Mouse (Mus musculus) midbrain, embryonic 12.5 days (tissue): ENCODE data around the gene Smim6. TPM values are rescaled to one million over a fixed set of nuclear protein-coding genes. Genes with fewer than 3 reads are reported as not detected.

Experiments
- ATAC-seq: fragments of 200-750 bp; cut with Nextera tagmentation; 2 replicates; pipeline ENCODE4 v1.8.0; 2017; ENCODE audit warnings: low read depth, moderate TSS enrichment, moderate library complexity; ENCODE audit not compliant: low FRiP score
- H3K27ac ChIP-seq: fragments of 300-500 bp; sonication (generic); replicated peaks from 2 replicates; pipeline ENCODE4 v1.5.1; 2016; ENCODE audit warnings: mild to moderate bottlenecking
- H3K27me3 ChIP-seq: fragments of 300-500 bp; sonication (generic); 2 replicates; pipeline ENCODE4 v1.6.1; 2016; ENCODE audit warnings: mild to moderate bottlenecking
- H3K36me3 ChIP-seq: fragments of 300-500 bp; sonication (generic); 2 replicates; pipeline ENCODE4 v1.6.1; 2016
- H3K4me1 ChIP-seq: fragments of 300-500 bp; sonication (generic); 2 replicates; pipeline ENCODE4 v1.6.1; 2016
- H3K4me2 ChIP-seq: fragments of 300-500 bp; sonication (generic); replicated peaks from 2 replicates; pipeline ENCODE4 v1.6.1; 2016; ENCODE audit warnings: mild to moderate bottlenecking, moderate library complexity
- H3K4me3 ChIP-seq: fragments of 300-500 bp; sonication (generic); 2 replicates; pipeline ENCODE4 v1.5.1; 2016; ENCODE audit warnings: mild to moderate bottlenecking
- H3K9ac ChIP-seq: fragments of 300-500 bp; sonication (generic); replicated peaks from 2 replicates; pipeline ENCODE4 v1.6.1; 2016; ENCODE audit warnings: mild to moderate bottlenecking, moderate library complexity
- H3K9me3 ChIP-seq: fragments of 300-500 bp; sonication (generic); 2 replicates; pipeline ENCODE4 v1.6.1; 2016; ENCODE audit warnings: mild to moderate bottlenecking
- WGBS: fragments of 180-500 bp; shearing (Covaris S2); methylation state at CpG from one replicate; pipeline ENCODE4 v1.1.7; 2016; 5-methylcytosine and 5-hydroxymethylcytosine counted together
- polyA plus RNA-seq: library from polyadenylated mRNA; unstranded; fragments of >200 nt; fragmentation: Nextera tagmentation; extraction: Ambion mirVana; gene quantifications from 2 replicates; pipeline ENCODE4 v1.2.1, GENCODE M21; 2016

The Smim6 gene
- polyA plus RNA-seq, 1 experiment from 2014 or later: 0.98 TPM

DNA sequence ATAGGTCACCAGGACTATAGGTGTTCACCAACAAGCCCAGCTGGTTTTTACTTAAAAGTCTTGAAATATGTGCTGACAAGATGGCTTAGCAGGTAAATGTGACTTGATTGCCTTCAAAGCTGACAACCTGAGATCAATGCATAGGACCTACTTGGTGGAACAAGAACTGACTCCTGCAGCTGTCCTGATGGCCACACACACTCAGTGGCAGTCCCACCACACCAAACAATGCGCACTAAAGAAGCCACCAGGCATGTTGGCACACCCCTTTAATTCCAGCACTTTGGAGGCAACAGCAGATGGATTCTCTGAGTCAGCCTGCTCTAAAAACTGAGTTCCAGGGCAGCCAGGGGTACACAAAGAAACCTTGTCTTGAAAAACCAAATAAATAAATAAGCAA lies 10.2 kb downstream of the Smim6 start:
- no peak for ATAC-seq
- H3K4me3 ChIP-seq: no peak overlapping the region
- H3K4me1 ChIP-seq: no peaks in the 10 kb centered on the region
- no peaks in the 10 kb centered on the region for H3K9me3 ChIP-seq
- peaks cover 39% of the 10 kb centered on the region for H3K36me3 ChIP-seq
- 91% methylated on average over 1 of the region's 1 CpGs for WGBS
- H3K9ac ChIP-seq: no peak overlapping the region
- no peaks in the 10 kb centered on the region for H3K27me3 ChIP-seq
- H3K27ac ChIP-seq: no peak overlapping the region
- no peak overlapping the region for H3K4me2 ChIP-seq

- ATAC-seq: no peak
- Histone ChIP-seq H3K27ac (no peak overlapping the region), H3K27me3 (no peaks in the 10 kb centered on the region), H3K4me2 (no peak overlapping the region), H3K4me1 (peaks cover 12% of the 10 kb centered on the region), H3K4me3 (no peak overlapping the region), H3K9me3 (no peaks in the 10 kb centered on the region), H3K36me3 (peaks cover 36% of the 10 kb centered on the region), H3K9ac (no peak overlapping the region)
- 94% methylated on average over 8 of the region's 8 CpGs for WGBS
Measured at GRCm38 (mm10) chr11:115929031-115929430, 17.2 kb downstream of the Smim6 start.

DNA sequence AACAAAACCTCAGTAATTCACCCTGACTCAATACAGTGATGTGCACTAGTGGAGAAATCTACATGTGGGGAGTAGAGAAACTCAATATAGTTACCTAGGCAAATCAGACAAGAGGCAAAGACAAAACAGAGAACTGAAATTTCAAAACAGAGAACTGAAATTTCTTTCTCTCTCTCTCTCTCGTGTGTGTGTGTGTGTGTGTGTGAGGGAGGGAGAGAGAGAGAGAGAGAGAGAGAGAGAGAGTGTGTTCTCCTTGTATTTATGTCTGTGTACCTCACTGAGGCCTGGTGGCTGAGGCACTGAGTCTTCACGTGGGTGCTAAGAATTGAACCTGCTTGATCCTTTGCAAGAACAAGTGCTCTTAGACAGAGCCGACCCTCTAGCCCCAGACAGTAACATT lies 18.0 kb downstream of the Smim6 start:
- Histone ChIP-seq H3K9ac (no peak overlapping the region), H3K4me2 (no peak overlapping the region), H3K4me3 (no peak overlapping the region), H3K36me3 (peaks cover 31% of the 10 kb centered on the region), H3K9me3 (no peaks in the 10 kb centered on the region), H3K27me3 (no peaks in the 10 kb centered on the region), H3K4me1 (peaks cover 20% of the 10 kb centered on the region), H3K27ac (no peak overlapping the region)
- WGBS: 83% methylated on average over 3 of the region's 3 CpGs
- ATAC-seq: no peak

DNA sequence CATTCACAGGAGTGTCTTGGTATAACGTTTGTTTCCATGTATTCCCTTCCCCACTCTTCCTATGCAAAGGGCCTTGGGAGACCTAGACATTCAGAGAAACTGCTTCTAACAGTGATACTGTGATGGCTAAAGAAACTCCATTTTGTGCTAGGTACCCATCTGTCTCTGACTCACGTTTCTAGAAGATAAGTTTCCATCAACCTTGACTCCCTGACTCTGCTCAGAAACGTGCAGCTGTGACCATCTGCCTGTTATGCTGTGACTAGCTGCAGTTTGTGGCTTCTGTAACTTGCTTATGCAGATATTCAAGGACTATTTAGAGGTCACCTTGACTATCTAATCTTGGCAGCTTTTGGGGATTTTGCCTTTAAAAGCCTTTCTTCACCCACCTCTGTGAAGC lies 19.4 kb downstream of the Smim6 start:
- Histone ChIP-seq H3K4me3 (no peak overlapping the region), H3K4me2 (no peak overlapping the region), H3K36me3 (peaks cover 31% of the 10 kb centered on the region), H3K27me3 (no peaks in the 10 kb centered on the region), H3K27ac (no peak overlapping the region), H3K9me3 (no peaks in the 10 kb centered on the region), H3K9ac (no peak overlapping the region), H3K4me1 (peaks cover 26% of the 10 kb centered on the region)
- ATAC-seq: no peak
- WGBS: 73% methylated on average over 3 of the region's 3 CpGs

DNA sequence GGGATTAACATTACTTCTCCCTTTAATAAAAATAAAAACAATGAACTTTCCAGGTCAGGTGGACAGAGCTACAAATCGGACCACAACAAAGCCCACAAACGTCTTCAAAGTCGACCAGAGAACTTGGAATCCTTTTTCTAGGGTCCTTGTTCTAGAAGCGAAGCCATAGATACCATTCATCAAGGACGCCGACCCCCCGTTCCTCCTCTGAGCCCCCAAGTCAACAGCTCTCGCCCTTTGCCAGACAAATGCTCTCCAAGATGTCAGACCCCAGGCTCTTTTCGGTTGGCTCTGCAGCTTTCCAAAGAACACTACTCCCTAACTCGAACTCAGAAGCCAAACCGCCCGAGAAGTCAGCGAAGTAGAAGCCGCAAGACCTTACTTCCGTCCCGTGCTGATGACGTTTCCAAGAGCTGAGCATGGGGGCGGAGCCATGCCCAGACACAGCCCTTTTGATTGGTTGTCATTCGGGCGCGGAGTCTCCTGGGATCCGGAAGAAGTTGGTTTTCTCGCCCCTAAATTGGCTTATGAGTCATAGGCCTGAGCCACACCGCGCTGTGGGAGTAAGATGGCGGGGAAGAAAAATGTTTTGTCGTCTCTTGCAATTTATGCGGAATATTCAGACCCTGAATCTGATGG lies 21.4 kb downstream of the Smim6 start, which contains the start of the genes Sap30bp and Recql5:
Gene Sap30bp (plus strand): TSS at position 175 of the 639 bp plus-strand sequence.
Gene Recql5 (minus strand): TSS at position 370 of the 639 bp plus-strand sequence.
- H3K9ac ChIP-seq: peak within 1 kb of the TSS; percentile 74
- under 1% methylated on average over 28 of the region's 28 CpGs for WGBS
- H3K36me3 ChIP-seq: peaks cover 37% of the 10 kb centered on the region
- ATAC-seq: peak; percentile 99
- H3K27ac ChIP-seq: no peak within 1 kb of the TSS
- no peaks in the 10 kb centered on the region for H3K27me3 ChIP-seq
- peak within 1 kb of the TSS; percentile 70 for H3K4me3 ChIP-seq
- no peaks in the 10 kb centered on the region for H3K9me3 ChIP-seq
- peaks cover 26% of the 10 kb centered on the region for H3K4me1 ChIP-seq
- peak within 1 kb of the TSS; percentile 98 for H3K4me2 ChIP-seq

DNA sequence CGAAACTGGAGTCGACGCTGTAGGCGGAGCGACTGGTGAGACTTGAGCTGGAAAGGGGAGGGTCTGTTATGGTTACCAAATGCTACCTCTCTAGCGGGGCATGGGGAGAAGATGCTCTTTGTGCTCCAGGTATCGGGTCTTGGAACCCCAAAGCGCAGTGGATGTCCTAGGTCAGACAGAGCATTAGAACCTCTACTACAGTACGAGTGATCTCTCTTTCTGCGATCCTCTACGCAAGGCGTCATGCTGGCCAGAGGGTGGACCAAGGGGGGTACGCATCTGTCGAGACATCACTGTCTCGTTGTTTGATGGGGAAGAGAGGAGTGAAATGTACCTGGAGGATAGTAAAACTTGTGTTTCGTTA lies 21.9 kb downstream of the Smim6 start:
- peaks cover 37% of the 10 kb centered on the region for H3K36me3 ChIP-seq
- H3K27me3 ChIP-seq: no peaks in the 10 kb centered on the region
- H3K9me3 ChIP-seq: no peaks in the 10 kb centered on the region
- peak overlapping the region; percentile 98 for H3K4me2 ChIP-seq
- no peak overlapping the region for H3K27ac ChIP-seq
- peaks cover 26% of the 10 kb centered on the region for H3K4me1 ChIP-seq
- H3K9ac ChIP-seq: peak overlapping the region; percentile 74
- 2% methylated on average over 16 of the region's 16 CpGs for WGBS
- peak overlapping the region; percentile 70 for H3K4me3 ChIP-seq
- peak; percentile 58; the same call in 1 of the 2 replicates for ATAC-seq

GRCm38 (mm10) chr11:115939690-115940329 lies 28.0 kb downstream of the Smim6 start:
- Histone ChIP-seq H3K4me3 (no peak overlapping the region), H3K4me1 (peaks cover 6% of the 10 kb centered on the region), H3K4me2 (no peak overlapping the region), H3K9ac (no peak overlapping the region), H3K36me3 (peaks cover 87% of the 10 kb centered on the region), H3K27me3 (no peaks in the 10 kb centered on the region), H3K9me3 (no peaks in the 10 kb centered on the region), H3K27ac (no peak overlapping the region)
- no peak for ATAC-seq
- 41% methylated on average over 6 of the region's 6 CpGs for WGBS

DNA sequence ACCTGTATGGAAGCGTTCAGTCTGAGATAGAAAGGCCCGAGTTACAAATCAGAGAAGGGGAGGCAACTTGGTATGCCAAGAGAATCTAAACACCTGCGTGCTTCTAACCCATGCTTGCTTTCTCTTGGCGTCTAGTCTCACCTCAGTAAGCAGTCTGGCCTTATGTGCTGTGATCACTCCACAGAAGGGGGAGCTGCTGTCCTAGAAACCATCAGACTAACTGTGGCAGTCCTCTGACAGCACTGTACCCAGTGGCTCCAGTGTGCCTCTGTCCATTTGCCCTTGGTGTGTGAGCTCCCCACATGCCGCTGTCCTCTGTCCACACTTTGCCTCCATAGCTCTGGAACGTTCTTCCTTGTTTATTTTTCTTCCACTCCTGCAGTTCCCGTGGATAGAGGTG lies 30.2 kb downstream of the Smim6 start:
- no peaks in the 10 kb centered on the region for H3K4me1 ChIP-seq
- H3K36me3 ChIP-seq: peaks cover 90% of the 10 kb centered on the region
- no peak overlapping the region for H3K27ac ChIP-seq
- H3K9me3 ChIP-seq: no peaks in the 10 kb centered on the region
- no peaks in the 10 kb centered on the region for H3K27me3 ChIP-seq
- 85% methylated on average over 7 of the region's 7 CpGs for WGBS
- H3K4me3 ChIP-seq: no peak overlapping the region
- ATAC-seq: no peak
- H3K4me2 ChIP-seq: no peak overlapping the region
- H3K9ac ChIP-seq: no peak overlapping the region

GRCm38 (mm10) chr11:115945247-115945646 lies 33.4 kb downstream of the Smim6 start:
- peaks cover 86% of the 10 kb centered on the region for H3K36me3 ChIP-seq
- no peak for ATAC-seq

GRCm38 (mm10) chr11:115946221-115946828 lies 34.5 kb downstream of the Smim6 start:
- no peak overlapping the region for H3K27ac ChIP-seq
- no peaks in the 10 kb centered on the region for H3K4me1 ChIP-seq
- 87% methylated on average over 9 of the region's 9 CpGs for WGBS
- H3K36me3 ChIP-seq: peaks cover 85% of the 10 kb centered on the region
- H3K27me3 ChIP-seq: no peaks in the 10 kb centered on the region
- no peak overlapping the region for H3K4me3 ChIP-seq
- H3K9ac ChIP-seq: no peak overlapping the region
- ATAC-seq: no peak
- no peaks in the 10 kb centered on the region for H3K9me3 ChIP-seq
- no peak overlapping the region for H3K4me2 ChIP-seq

More at GRCm38 (mm10) chr11:115945247-115945646, 33.4 kb downstream of the Smim6 start:
- WGBS: 94% methylated on average over 8 of the region's 8 CpGs
- H3K4me2 ChIP-seq: no peak overlapping the region
- H3K9me3 ChIP-seq: no peaks in the 10 kb centered on the region
- H3K9ac ChIP-seq: no peak overlapping the region
- no peaks in the 10 kb centered on the region for H3K27me3 ChIP-seq
- H3K4me3 ChIP-seq: no peak overlapping the region
- H3K4me1 ChIP-seq: no peaks in the 10 kb centered on the region
- H3K27ac ChIP-seq: no peak overlapping the region

GRCm38 (mm10) chr11:115948316-115948715 lies 36.5 kb downstream of the Smim6 start:
- 92% methylated on average over 9 of the region's 9 CpGs for WGBS
- Histone ChIP-seq H3K36me3 (peaks cover 86% of the 10 kb centered on the region), H3K4me3 (no peak overlapping the region), H3K9ac (no peak overlapping the region), H3K9me3 (no peaks in the 10 kb centered on the region), H3K4me2 (no peak overlapping the region), H3K27ac (no peak overlapping the region), H3K4me1 (no peaks in the 10 kb centered on the region), H3K27me3 (no peaks in the 10 kb centered on the region)
- ATAC-seq: no peak

GRCm38 (mm10) chr11:115950719-115951118 lies 38.9 kb downstream of the Smim6 start:
- H3K27me3 ChIP-seq: 0 out of 2 replicates have a peak, but pooled peaks cover 5% of the 10 kb centered on the region
- ATAC-seq: no peak
- peaks cover 6% of the 10 kb centered on the region for H3K4me1 ChIP-seq
- peaks cover 87% of the 10 kb centered on the region for H3K36me3 ChIP-seq
- 92% methylated on average over 2 of the region's 2 CpGs for WGBS
- no peak overlapping the region for H3K27ac ChIP-seq
- H3K9me3 ChIP-seq: no peaks in the 10 kb centered on the region
- H3K4me3 ChIP-seq: no peak overlapping the region
- no peak overlapping the region for H3K9ac ChIP-seq
- no peak overlapping the region for H3K4me2 ChIP-seq
